ENCODE assay signal across 8 mouse cellular contexts in the genomic region with DNA sequence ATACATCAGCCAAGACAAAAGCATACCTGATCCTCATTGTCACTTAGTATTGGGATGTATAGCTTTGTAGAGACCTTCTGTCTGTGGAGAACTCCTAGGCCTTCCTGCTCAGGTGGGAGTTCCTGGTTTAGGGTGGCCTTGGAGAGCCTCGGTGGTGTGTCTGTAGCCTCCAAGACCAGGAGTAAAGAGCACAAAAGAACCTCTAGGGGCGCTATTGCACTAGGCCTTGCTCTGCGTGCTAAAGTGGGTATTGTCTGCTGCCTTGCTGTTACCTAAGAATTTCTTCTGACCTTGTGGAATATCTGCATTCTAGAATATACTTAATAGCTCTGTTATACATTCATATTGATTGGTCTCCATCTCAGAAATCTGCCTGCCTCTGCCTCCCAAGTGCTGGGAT. TPM values are rescaled to one million over a fixed set of nuclear protein-coding genes. Genes with fewer than 3 reads are reported as not detected.
DNase-seq lines count a peak whose midpoint lies in the region; ATAC-seq and TF ChIP-seq lines count a peak whose summit lies in the region.

No protein-coding gene starts in this region.

- no peaks in the 10 kb centered on the region for H3K79me2 ChIP-seq in C2C12 (ENCODE audit: control insufficient read depth, insufficient read depth)

- H3K27me3 ChIP-seq in forebrain, embryonic 11.5 days (ENCODE audit: control insufficient read depth, insufficient read depth, low read length), result no peaks in the 10 kb centered on the region
- H3K27me3 ChIP-seq in forebrain, embryonic 16.5 days (replicated peaks; ENCODE audit: control insufficient read depth, insufficient read depth, low read length), result no peaks in the 10 kb centered on the region
- H3K27me3 ChIP-seq in C2C12 (ENCODE audit: control insufficient read depth, insufficient read depth, insufficient read length), result no peaks in the 10 kb centered on the region

- no peak overlapping the region for H3K27ac ChIP-seq in forebrain, embryonic 11.5 days (ENCODE audit: low read depth, low read length)
- no peak overlapping the region for H3K27ac ChIP-seq in forebrain, embryonic 16.5 days (ENCODE audit: low read length)

- no peak overlapping the region for H3ac ChIP-seq in C2C12 (ENCODE audit: control insufficient read depth, insufficient read length, low read depth)

- H3K4me2 ChIP-seq in forebrain, embryonic 11.5 days (ENCODE audit: low read depth, low read length, severe bottlenecking), result no peak overlapping the region
- H3K4me2 ChIP-seq in forebrain, embryonic 16.5 days (ENCODE audit: low read length), result no peak overlapping the region

- H3K79me3 ChIP-seq in C2C12 (ENCODE audit: low read depth), result no peaks in the 10 kb centered on the region

- no peak overlapping the region for H3K9ac ChIP-seq in forebrain, embryonic 11.5 days (ENCODE audit: low read length)
- no peak overlapping the region for H3K9ac ChIP-seq in forebrain, embryonic 16.5 days (replicated peaks; ENCODE audit: low read depth, low read length)

- no peak for ATAC-seq in forebrain, embryonic 11.5 days (replicated peaks; ENCODE audit: low FRiP score)
- ATAC-seq in forebrain, embryonic 16.5 days, result no peak

- TF ChIP-seq CTCF in C2C12 (IDR thresholded peaks at IDR 0.05; ENCODE audit: control insufficient read depth, insufficient read depth, insufficient read length), result peak; percentile 24

- WGBS in forebrain, embryonic 11.5 days, result 17% methylated on average over 3 of the region's 3 CpGs
- WGBS in forebrain, embryonic 16.5 days, result 5% methylated on average over 3 of the region's 3 CpGs

- H3K9me3 ChIP-seq in forebrain, embryonic 11.5 days (ENCODE audit: control insufficient read depth, low read length), result no peaks in the 10 kb centered on the region
- no peaks in the 10 kb centered on the region for H3K9me3 ChIP-seq in forebrain, embryonic 16.5 days (ENCODE audit: control insufficient read depth, low read length)

- H3K36me3 ChIP-seq in forebrain, embryonic 11.5 days (ENCODE audit: control insufficient read depth, insufficient read depth, low read length), result no peaks in the 10 kb centered on the region
- no peaks in the 10 kb centered on the region for H3K36me3 ChIP-seq in forebrain, embryonic 16.5 days (ENCODE audit: control insufficient read depth, insufficient read depth)
- no peaks in the 10 kb centered on the region for H3K36me3 ChIP-seq in C2C12 (ENCODE audit: control insufficient read depth, insufficient read depth)

- DNase-seq in forebrain, embryonic 11.5 days (ENCODE audit: low spot score), result peak; percentile 60
- peak; percentile 87 for DNase-seq in embryo, embryonic 10.5 days (ENCODE audit: low spot score)
- DNase-seq in kidney, adult 9 months, result peak; percentile 75
- peak; percentile 69 for DNase-seq in lung, postnatal 25 days (ENCODE audit: low spot score)
- DNase-seq in thymus, postnatal 4 days, result peak; percentile 68
- DNase-seq in left cerebral cortex, adult 9 months (ENCODE audit: low spot score in 2 of 2), result no peak

- no peak overlapping the region for H3K4me3 ChIP-seq in forebrain, embryonic 11.5 days (ENCODE audit: low read depth, low read length)
- no peak overlapping the region for H3K4me3 ChIP-seq in forebrain, embryonic 16.5 days (replicated peaks; ENCODE audit: low read length)
- no peak overlapping the region for H3K4me3 ChIP-seq in C2C12 (ENCODE audit: insufficient read depth, poor library complexity, severe bottlenecking)

- no peaks in the 10 kb centered on the region for H3K4me1 ChIP-seq in forebrain, embryonic 11.5 days (replicated peaks; ENCODE audit: control insufficient read depth, insufficient read depth, low read length)
- H3K4me1 ChIP-seq in forebrain, embryonic 16.5 days (replicated peaks; ENCODE audit: control insufficient read depth, insufficient read depth, low read length), result peaks cover 19% of the 10 kb centered on the region

TF ChIP-seq in C2C12, 6 proteins besides CTCF, POLR2A, EP300 and RAD21:
- no peak for TF ChIP-seq MAX (IDR thresholded peaks at IDR 0.05)
- TF ChIP-seq MYOD1 (IDR thresholded peaks at IDR 0.05; ENCODE audit: control insufficient read depth, insufficient read length, low read depth), result no peak
- no peak for TF ChIP-seq USF1 (IDR thresholded peaks at IDR 0.05; ENCODE audit: low read depth)
- no peak for TF ChIP-seq MYOG (IDR thresholded peaks at IDR 0.05; ENCODE audit: control insufficient read depth, extremely low read depth, insufficient read length)
- TF ChIP-seq CEBPB (IDR thresholded peaks at IDR 0.05; ENCODE audit: low read depth), result no peak
- TF ChIP-seq FOSL1 (IDR thresholded peaks at IDR 0.05; ENCODE audit: insufficient read depth, low read length, poor library complexity, severe bottlenecking), result no peak

RNA-seq across cellular contexts. Expression of gene Rab26, which starts 6.4 kb away (rescaled TPM):
- 1.8 and 2.7 TPM in 2 replicates for polyA plus RNA-seq in forebrain, embryonic 11.5 days (2014; fragmentation: Nextera tagmentation; extraction: Ambion mirVana)
- polyA plus RNA-seq in forebrain, embryonic 16.5 days (2015; fragmentation: Nextera tagmentation; extraction: Ambion mirVana), result 6.8 and 10.9 TPM in 2 replicates
- polyA plus RNA-seq in C2C12 (2012; fragmentation: generic; extraction: Trizol), result 0.42 TPM

RNA-seq across cellular contexts. Expression of gene Pkd1, which starts 9.3 kb away (rescaled TPM):
- 19.0 and 23.9 TPM in 2 replicates for polyA plus RNA-seq in forebrain, embryonic 11.5 days (2014; fragmentation: Nextera tagmentation; extraction: Ambion mirVana)
- polyA plus RNA-seq in forebrain, embryonic 16.5 days (2015; fragmentation: Nextera tagmentation; extraction: Ambion mirVana), result 18.3 and 27.6 TPM in 2 replicates
- polyA plus RNA-seq in C2C12 (2012; fragmentation: generic; extraction: Trizol), result 50.6 TPM

RNA-seq across cellular contexts. Expression of gene Traf7, which starts 12.6 kb away (rescaled TPM):
- polyA plus RNA-seq in forebrain, embryonic 11.5 days (2014; fragmentation: Nextera tagmentation; extraction: Ambion mirVana), result 113 and 123 TPM in 2 replicates
- 108 and 121 TPM in 2 replicates for polyA plus RNA-seq in forebrain, embryonic 16.5 days (2015; fragmentation: Nextera tagmentation; extraction: Ambion mirVana)
- polyA plus RNA-seq in C2C12 (2012; fragmentation: generic; extraction: Trizol), result 142 TPM

RNA-seq across cellular contexts. Expression of gene Caskin1, which starts 52.0 kb away (rescaled TPM):
- polyA plus RNA-seq in forebrain, embryonic 11.5 days (2014; fragmentation: Nextera tagmentation; extraction: Ambion mirVana), result 8.0 and 9.3 TPM in 2 replicates
- 18.8 and 30.4 TPM in 2 replicates for polyA plus RNA-seq in forebrain, embryonic 16.5 days (2015; fragmentation: Nextera tagmentation; extraction: Ambion mirVana)
- 0.36 TPM for polyA plus RNA-seq in C2C12 (2012; fragmentation: generic; extraction: Trizol)

Comparison
In these comparisons a context has a peak if more than half of its experiments do, and no peak if none do; other contexts are left out.
1. DNase-seq: peak in forebrain, embryonic 11.5 days (single experiment), embryo, embryonic 10.5 days (single experiment), kidney, adult 9 months (single experiment), lung, postnatal 25 days (single experiment) and thymus, postnatal 4 days (single experiment); none in left cerebral cortex, adult 9 months (0 of 2).